Mouse (Mus musculus): ENCODE data around the gene Stx4a.

DNA sequence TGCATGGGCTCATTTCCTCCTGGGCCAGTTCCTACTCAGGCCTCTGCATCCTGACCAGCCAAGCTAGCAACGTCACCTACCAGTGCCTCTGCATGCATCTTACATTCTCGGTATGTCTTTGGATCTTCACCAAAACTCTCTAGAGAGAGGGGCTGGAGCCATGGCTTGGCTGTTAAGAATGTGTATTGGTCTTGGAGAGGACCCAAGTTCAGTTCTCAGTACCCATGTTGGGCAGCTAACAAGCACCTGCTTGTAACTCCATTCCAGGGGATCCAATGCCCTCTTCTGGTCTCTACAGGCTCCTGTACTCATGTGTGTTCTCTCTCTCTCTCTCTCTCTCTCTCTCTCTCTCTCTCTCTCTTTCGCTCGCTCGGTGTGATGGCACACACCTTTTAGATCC, 6.3 kb upstream of the Stx4a start:
- TF ChIP-seq MAFK (IDR thresholded peaks at IDR 0.05; ENCODE audit: insufficient read depth, low read depth, low read length): no peak
- no peak for TF ChIP-seq CHD2 (IDR thresholded peaks at IDR 0.05; ENCODE audit: low read depth, low read length)
- no peak for TF ChIP-seq ZC3H11A (IDR thresholded peaks at IDR 0.05; ENCODE audit: borderline replicate concordance, low read depth, low read length)

Data from ES-E14 (cell line).